Mouse (Mus musculus) ES-E14 (cell line): ENCODE measurements around the gene Col4a4.

Source experiments
- CHD2 ChIP-seq: IDR thresholded peaks from 2 replicates; pipeline ENCODE4 v1.6.1; 2014; ENCODE audit warnings: mild to moderate bottlenecking, low read depth, low read length, inconsistent platforms
- HCFC1 ChIP-seq: IDR thresholded peaks from 2 replicates; pipeline ENCODE4 v1.6.1; 2012; ENCODE audit warnings: low read length, inconsistent platforms, borderline replicate concordance; ENCODE audit not compliant: insufficient read depth
- ZC3H11A ChIP-seq: IDR thresholded peaks from 2 replicates; pipeline ENCODE4 v1.6.1; 2012; ENCODE audit warnings: low read depth, mild to moderate bottlenecking, inconsistent platforms, low read length, borderline replicate concordance
- ZNF384 ChIP-seq: IDR thresholded peaks from 2 replicates; pipeline ENCODE4 v1.6.1; 2012; ENCODE audit warnings: low read depth, low read length, inconsistent platforms

- TF ChIP-seq CHD2 (no peak), ZNF384 (no peak), HCFC1 (no peak), ZC3H11A (no peak)
These were observed 18.7 kb upstream of the Col4a4 start for GRCm38 (mm10) chr1:82605347-82605746.
